Mouse (Mus musculus) heart, adult 8-10 months (tissue): Measurements from ENCODE around the gene Gm8660. TPM values are rescaled to one million over a fixed set of nuclear protein-coding genes. Genes with fewer than 3 reads are reported as not detected.
"Not testable (repeated sequence)": the region's sequence is repeated elsewhere in the genome, so short reads cannot be mapped to it uniquely, and the experiment has no call there.

Experiments used
- DNase-seq: peaks from one replicate; pipeline ENCODE4 v3.0.0; 2022; ENCODE audit warnings: low spot score
- total RNA-seq, 4 experiments: library from RNA; stranded (reverse); gene quantifications; 2 replicates each; pipeline ENCODE4 v1.2.4; 2022

Gm8660 gene
- total RNA-seq: not detected

DNA sequence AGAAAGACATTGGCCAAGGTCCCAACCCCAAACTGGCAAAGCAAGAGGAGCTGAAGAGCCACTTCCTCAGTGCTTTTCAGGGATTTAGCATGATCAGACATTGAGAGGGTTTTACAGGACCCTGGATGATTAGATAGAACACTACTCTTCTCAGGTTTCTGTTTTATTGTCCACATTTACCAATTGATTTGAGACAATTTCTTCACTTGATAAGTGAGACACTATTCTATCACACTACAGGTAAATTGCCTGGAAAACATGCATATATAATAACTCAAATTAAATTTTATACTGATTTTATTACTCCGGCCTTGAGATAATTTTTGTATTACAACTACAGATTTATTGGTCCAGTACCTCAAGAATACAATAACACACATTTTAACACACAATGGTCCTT lies at the start of gene Gm8660:
Gm8660 (minus strand) TSS at position 101 of the 400 bp plus-strand sequence.
- DNase-seq: not testable (repeated sequence)

DNA sequence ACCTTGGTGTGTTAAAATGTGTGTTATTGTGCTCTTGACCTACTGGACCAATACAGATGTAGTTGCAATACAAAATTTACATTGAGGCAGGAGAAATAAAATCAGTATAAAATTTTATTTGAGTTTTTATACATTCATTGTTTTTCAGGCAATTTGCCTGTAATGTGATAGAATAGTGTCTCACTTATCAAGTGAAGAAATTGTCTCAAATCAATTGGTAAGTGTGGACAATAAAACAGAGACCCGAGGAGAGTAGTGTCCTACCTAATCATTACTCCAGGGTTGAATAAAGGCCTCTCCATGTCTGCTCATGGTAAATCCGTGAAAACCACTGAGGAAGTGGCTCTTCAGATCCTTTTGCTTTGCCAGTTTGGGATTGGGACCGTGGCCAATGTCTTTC lies 42.4 kb upstream of the Gm8660 start, which contains the start of gene Vmn1r148:
Vmn1r148 (plus strand) TSS at position 301 of the 400 bp plus-strand sequence.
- DNase-seq: not testable (repeated sequence)

DNA sequence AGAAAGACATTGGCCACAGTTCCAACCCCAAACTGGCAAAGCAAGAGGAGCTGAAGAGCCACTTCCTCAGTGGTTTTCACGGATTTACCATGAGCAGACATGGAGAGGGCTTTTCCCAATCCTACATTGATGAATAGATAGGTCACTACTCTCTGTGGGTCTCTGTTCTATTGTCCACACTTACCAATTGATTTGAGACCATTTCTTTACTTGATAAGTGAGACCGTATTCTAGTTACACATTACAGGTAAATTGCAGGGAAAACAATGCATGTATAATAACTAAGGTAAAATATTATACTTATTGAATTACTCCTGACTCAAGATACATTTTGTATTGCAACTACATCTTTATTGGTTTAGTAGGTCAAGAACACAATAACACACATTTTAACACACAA lies 41.2 kb downstream of the Gm8660 start, which contains the start of gene Gm4187:
Gm4187 (minus strand) TSS at position 101 of the 400 bp plus-strand sequence.
- DNase-seq: not testable (repeated sequence)

Other genes starting within 250 kb of the Gm8660 start
- not detected for gene Gm10666, start 236.3 kb downstream of the Gm8660 start, total RNA-seq
- not detected for gene Vmn1r142, start 207.0 kb downstream of the Gm8660 start, total RNA-seq
- gene Vmn1r143, start 181.7 kb downstream of the Gm8660 start, total RNA-seq: not detected
- not detected for gene Gm8653, start 169.8 kb downstream of the Gm8660 start, total RNA-seq
- not detected for gene Gm8453, start 141.6 kb downstream of the Gm8660 start, total RNA-seq
- gene Gm4187, start 41.3 kb downstream of the Gm8660 start, total RNA-seq: not detected
- gene Vmn1r148, start 42.5 kb upstream of the Gm8660 start, total RNA-seq: not detected
- gene Vmn1r149, start 67.2 kb upstream of the Gm8660 start, total RNA-seq: not detected
- gene Gm10665, start 93.0 kb upstream of the Gm8660 start, total RNA-seq: not detected
- gene Vmn1r151, start 128.6 kb upstream of the Gm8660 start, total RNA-seq: not detected
- not detected for gene Vmn1r152, start 151.9 kb upstream of the Gm8660 start, total RNA-seq
- gene Gm8677, start 163.8 kb upstream of the Gm8660 start, total RNA-seq: not detected
- not detected for gene Gm4201, start 194.3 kb upstream of the Gm8660 start, total RNA-seq
- gene Gm4565, start 217.1 kb upstream of the Gm8660 start, total RNA-seq: not detected